Mouse (Mus musculus): ENCODE measurements at regions not wholly inside any gene's neighbourhood (a gene's known extent, or its start where the extent isn't known, plus 50 kb on each side); places are given as distances from the start of the nearest gene placed in this dataset.
A peak's percentile ranks its signal among the peaks of the same experiment; 100 is the strongest.

- TF ChIP-seq CTCF (conservative IDR thresholded peaks at IDR 0.05; ENCODE audit: insufficient read depth, insufficient read length, low read depth, low read length) (0 out of 2 replicates have a peak, but pooled peaks have one; percentile 23), POLR2A (IDR thresholded peaks at IDR 0.05; ENCODE audit: low read depth, low read length) (no peak)
These were observed 275.4 kb downstream of the Diras2 start for GRCm38 (mm10) chr13:52255697-52256096.
